Mouse (Mus musculus): ENCODE data around the gene Arid1b.

GRCm38 (mm10) chr17:5209076-5209475 is 214.9 kb downstream of the Arid1b start:
- TF ChIP-seq CTCF (conservative IDR thresholded peaks at IDR 0.05; ENCODE audit: low read length) = no peak
- TF ChIP-seq POU5F1 (IDR thresholded peaks at IDR 0.05; ENCODE audit: borderline replicate concordance, low read length) = no peak

Data from E14TG2a.4 (cell line).